Mouse (Mus musculus): ENCODE data around the gene Anxa3.

Anxa3 gene

GRCm38 (mm10) chr5:96792936-96793718 is at the start of gene Anxa3:
TSS of gene Anxa3 (plus strand) at chr5:96793339.
- no peak for DNase-seq (ENCODE audit: low spot score)

GRCm38 (mm10) chr5:96747195-96747984 is 45.7 kb upstream of the Anxa3 start:
- DNase-seq (ENCODE audit: low spot score): no peak

GRCm38 (mm10) chr5:96757615-96758014 is 35.5 kb upstream of the Anxa3 start:
- DNase-seq (ENCODE audit: low spot score): no peak

GRCm38 (mm10) chr5:96762021-96762420 is 31.1 kb upstream of the Anxa3 start:
- no peak for DNase-seq (ENCODE audit: low spot score)

GRCm38 (mm10) chr5:96768846-96769471 is 24.2 kb upstream of the Anxa3 start:
- peak; percentile 59 for DNase-seq (ENCODE audit: low spot score)

- no peak for DNase-seq (ENCODE audit: low spot score)
These were observed 9.4 kb upstream of the Anxa3 start for GRCm38 (mm10) chr5:96783506-96784288.

GRCm38 (mm10) chr5:96785096-96785495 is 8.0 kb upstream of the Anxa3 start:
- DNase-seq (ENCODE audit: low spot score): no peak

- DNase-seq (ENCODE audit: low spot score): no peak
These were observed 717 bp upstream of the Anxa3 start for GRCm38 (mm10) chr5:96792422-96792821.

- no peak for DNase-seq (ENCODE audit: low spot score)
These were observed 955 bp downstream of the Anxa3 start for GRCm38 (mm10) chr5:96793953-96794635.

GRCm38 (mm10) chr5:96795752-96796151 is 2.6 kb downstream of the Anxa3 start:
- no peak for DNase-seq (ENCODE audit: low spot score)

GRCm38 (mm10) chr5:96797465-96797864 is 4.3 kb downstream of the Anxa3 start:
- no peak for DNase-seq (ENCODE audit: low spot score)

- DNase-seq (ENCODE audit: low spot score): no peak
These were observed 6.0 kb downstream of the Anxa3 start for GRCm38 (mm10) chr5:96799165-96799564.

- no peak for DNase-seq (ENCODE audit: low spot score)
These were observed 6.8 kb downstream of the Anxa3 start for GRCm38 (mm10) chr5:96799969-96800368.

- DNase-seq (ENCODE audit: low spot score): no peak
These were observed 9.0 kb downstream of the Anxa3 start for GRCm38 (mm10) chr5:96802185-96802584.

GRCm38 (mm10) chr5:96803091-96803490 is 10.0 kb downstream of the Anxa3 start:
- no peak for DNase-seq (ENCODE audit: low spot score)

- DNase-seq (ENCODE audit: low spot score): no peak
These were observed 11.2 kb downstream of the Anxa3 start for GRCm38 (mm10) chr5:96804304-96804703.

GRCm38 (mm10) chr5:96804813-96805212 is 11.7 kb downstream of the Anxa3 start:
- DNase-seq (ENCODE audit: low spot score): no peak

- no peak for DNase-seq (ENCODE audit: low spot score)
These were observed 17.5 kb downstream of the Anxa3 start for GRCm38 (mm10) chr5:96810620-96811019.

- no peak for DNase-seq (ENCODE audit: low spot score)
These were observed 31.7 kb downstream of the Anxa3 start for GRCm38 (mm10) chr5:96824769-96825327.

GRCm38 (mm10) chr5:96827176-96827575 is 34.0 kb downstream of the Anxa3 start:
- DNase-seq (ENCODE audit: low spot score): no peak

- DNase-seq (ENCODE audit: low spot score): no peak
These were observed 41.2 kb downstream of the Anxa3 start for GRCm38 (mm10) chr5:96834338-96834737.
